Mouse (Mus musculus): ENCODE data around the gene Aup1. TPM values are rescaled to one million over a fixed set of nuclear protein-coding genes. Genes with fewer than 3 reads are reported as not detected.

The Aup1 gene
- total RNA-seq (2023), result 100 to 1,000 TPM; 353 to 380 TPM

GRCm38 (mm10) chr6:83054074-83054851 lies at the start of gene Aup1:
Aup1 (plus strand) TSS chr6:83054521.

GRCm38 (mm10) chr6:83033249-83034185 lies 20.8 kb upstream of the Aup1 start, which contains the start of the genes Dok1 and Loxl3:
Dok1 (minus strand) TSS chr6:83033471.
Loxl3 (plus strand) TSS chr6:83034173.

GRCm38 (mm10) chr6:83054871-83055431 lies 630 bp downstream of the Aup1 start, which contains the start of gene Htra2:
Htra2 (minus strand) TSS chr6:83055273.

GRCm38 (mm10) chr6:83057790-83058189 lies 3.5 kb downstream of the Aup1 start, which contains the start of gene Dqx1:
Dqx1 (plus strand) TSS chr6:83057844.

GRCm38 (mm10) chr6:83070247-83070310 lies 15.8 kb downstream of the Aup1 start, which contains the start of gene Tlx2:
Tlx2 (minus strand) TSS chr6:83070293.

DNA sequence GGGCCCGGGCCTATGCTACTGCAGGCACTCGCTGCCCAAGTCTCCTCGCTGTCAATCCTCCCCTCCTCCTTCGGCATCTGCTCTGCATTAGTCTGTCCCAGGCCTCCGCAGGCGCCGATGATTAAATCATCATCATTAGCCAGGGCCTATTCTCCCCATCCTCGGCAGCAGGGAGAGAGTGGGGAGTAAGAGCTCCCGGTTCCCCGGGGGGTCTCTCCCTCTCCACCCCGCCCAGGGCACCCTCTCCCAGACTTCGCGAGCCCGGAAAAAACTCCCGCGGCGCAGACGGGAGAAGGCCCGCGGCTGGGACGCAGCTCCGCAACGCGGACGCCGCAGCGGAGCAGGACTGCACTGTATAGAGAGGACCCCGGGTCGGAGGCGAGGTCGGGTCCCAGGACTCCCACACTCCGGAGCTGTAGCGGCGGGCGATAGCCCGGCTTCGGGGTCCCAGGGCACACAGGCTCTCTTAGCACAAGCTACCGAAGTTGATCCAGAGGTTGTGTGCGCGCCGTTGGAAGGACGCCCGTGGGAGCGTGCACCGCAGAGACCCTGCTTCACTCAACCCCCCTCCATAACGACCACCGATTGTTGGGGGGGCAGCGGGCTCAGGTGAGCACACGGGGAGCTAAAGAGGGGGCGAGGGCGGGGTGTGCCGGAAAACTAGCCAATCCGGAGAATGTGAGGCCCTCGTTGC lies 23.5 kb downstream of the Aup1 start, which contains the start of gene Pcgf1:
Gene Pcgf1, plus strand, starts transcription at position 240 of the 694 bp plus-strand sequence.

DNA sequence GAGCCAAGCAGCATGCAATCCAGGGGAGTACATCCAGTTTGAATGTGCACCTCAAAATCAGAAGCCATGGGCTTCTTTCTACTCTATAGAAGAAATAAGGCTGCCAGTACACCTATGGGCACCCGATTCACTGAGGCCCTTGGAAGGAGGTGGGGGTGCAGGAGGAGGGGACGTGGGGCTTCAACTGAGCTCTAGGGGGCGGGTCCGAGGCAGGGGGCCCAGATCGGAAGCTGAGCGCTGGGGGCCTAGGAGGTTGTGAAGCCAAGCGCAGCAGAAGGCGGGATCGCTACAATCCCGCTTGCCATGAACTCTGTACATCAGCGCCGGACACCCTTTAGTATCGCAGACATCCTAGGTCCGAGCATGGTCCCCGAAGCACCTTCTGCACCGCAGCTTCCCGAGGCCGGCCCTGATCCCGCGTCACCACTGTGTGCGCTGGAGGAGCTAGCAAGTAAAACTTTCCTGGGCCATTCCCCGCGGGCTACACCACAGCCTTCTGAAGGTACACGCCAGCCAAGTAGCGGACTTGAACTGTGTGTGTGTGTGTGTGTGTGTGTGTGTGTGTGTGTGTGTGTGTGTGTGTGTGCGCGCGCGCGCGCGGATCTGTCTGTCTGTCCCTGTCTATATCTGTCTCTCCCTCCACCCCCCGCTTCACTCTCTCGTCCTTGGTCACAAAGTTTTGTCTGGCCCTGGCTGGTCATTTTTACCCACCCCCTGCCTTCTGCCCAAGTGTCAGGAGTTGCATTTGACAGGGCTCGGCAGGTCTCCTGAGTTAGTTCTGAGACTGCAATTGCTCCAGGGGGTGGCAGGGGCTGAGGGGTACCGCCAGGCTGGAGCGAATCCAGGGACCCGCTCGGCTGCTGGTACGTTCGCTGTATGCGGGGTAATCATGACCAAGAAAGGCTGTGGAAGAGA lies 32.1 kb downstream of the Aup1 start, which contains the start of gene Lbx2:
Gene Lbx2, plus strand, starts transcription at position 247 of the 915 bp plus-strand sequence.

DNA sequence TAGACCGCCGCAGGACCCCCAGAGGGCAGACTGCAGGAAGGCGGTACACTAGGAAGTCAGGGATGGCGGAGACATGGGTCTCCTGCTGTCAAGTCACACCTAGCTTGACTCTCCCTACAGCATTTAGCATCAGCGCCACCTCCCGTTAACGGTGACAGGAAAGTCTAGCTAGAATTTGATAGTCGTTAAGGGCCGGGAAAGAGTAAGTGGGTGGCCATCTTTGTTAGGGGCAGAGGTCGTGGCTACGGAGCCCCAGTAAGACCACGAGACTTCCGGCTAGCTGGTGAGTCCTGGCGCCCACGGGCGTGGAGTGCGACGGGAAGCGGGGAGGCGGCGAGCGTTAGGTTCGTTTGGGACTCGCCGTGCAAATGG lies 47.0 kb downstream of the Aup1 start, which contains the start of the genes Ccdc142 and Gm42688:
Gene Ccdc142, plus strand, starts transcription at position 286 of the 372 bp plus-strand sequence.
Gene Gm42688, plus strand, starts transcription at position 302 of the 372 bp plus-strand sequence.

Other genes with a start within 250 kb of the Aup1 start
- gene Sema4f, start 114.8 kb upstream of the Aup1 start, total RNA-seq (2023), result under 1 TPM; 0.27 to 0.60 TPM
- 1 to 10 TPM; 1.8 to 2.7 TPM for gene M1ap, start 107.6 kb upstream of the Aup1 start, total RNA-seq (2023)
- 10 to 100 TPM; 54.7 to 55.2 TPM for gene Dok1, start 21.1 kb upstream of the Aup1 start, total RNA-seq (2023)
- 1 to 10 TPM; 2.1 to 2.2 TPM for gene Loxl3, start 20.3 kb upstream of the Aup1 start, total RNA-seq (2023)
- 100 to 1,000 TPM in 1 of 2 experiments, 10 to 100 TPM in 1; 94.4 to 101 TPM for gene Htra2, start 752 bp downstream of the Aup1 start, total RNA-seq (2023)
- gene Dqx1, start 3.3 kb downstream of the Aup1 start, total RNA-seq (2023), result 1 to 10 TPM; 6.2 to 6.5 TPM
- gene Tlx2, start 15.8 kb downstream of the Aup1 start, total RNA-seq (2023), result not detected
- 10 to 100 TPM; 22.7 to 26.8 TPM for gene Pcgf1, start 23.3 kb downstream of the Aup1 start, total RNA-seq (2023)
- not detected for gene Lbx2, start 31.8 kb downstream of the Aup1 start, total RNA-seq (2023)
- gene Ccdc142, start 47.1 kb downstream of the Aup1 start, total RNA-seq (2023), result 1 to 10 TPM; 6.0 to 8.2 TPM
- gene Gm42688, start 47.1 kb downstream of the Aup1 start, total RNA-seq (2023), result 1 to 10 TPM; 5.8 to 6.9 TPM
- gene Mrpl53, start 54.5 kb downstream of the Aup1 start, total RNA-seq (2023), result 10 to 100 TPM; 23.5 to 23.7 TPM
- 10 to 100 TPM; 34.1 to 37.5 TPM for gene Mogs, start 61.0 kb downstream of the Aup1 start, total RNA-seq (2023)
- gene Wbp1, start 67.0 kb downstream of the Aup1 start, total RNA-seq (2023), result 10 to 100 TPM; 23.8 to 26.6 TPM
- gene Ino80b, start 70.9 kb downstream of the Aup1 start, total RNA-seq (2023), result 10 to 100 TPM; 26.6 to 28.6 TPM
- gene Rtkn, start 80.9 kb downstream of the Aup1 start, total RNA-seq (2023), result under 1 TPM in 1 of 2 experiments, not detected in 1; 0.30 TPM
- gene Wdr54, start 101.9 kb downstream of the Aup1 start, total RNA-seq (2023), result under 1 TPM in 1 of 2 experiments, not detected in 1; 0.34 TPM
- not detected for gene 1700003E16Rik, start 101.9 kb downstream of the Aup1 start, total RNA-seq (2023)
- 100 to 1,000 TPM; 127 TPM for gene Dctn1, start 111.4 kb downstream of the Aup1 start, total RNA-seq (2023)
- not detected for gene Slc4a5, start 165.3 kb downstream of the Aup1 start, total RNA-seq (2023)